Mouse (Mus musculus) heart, postnatal 10 days (tissue): ENCODE data around the gene Mlc1. TPM values are rescaled to one million over a fixed set of nuclear protein-coding genes. Genes with fewer than 3 reads are reported as not detected.

Source experiments
- DNase-seq, 2 experiments: peaks; one replicate each; pipeline ENCODE4 v3.0.0; 2021
- intact Hi-C: fragments of 180-260 bp; cut with DNase I; formaldehyde crosslinking; loops from one replicate; pipeline ENCODE4 v1.15.1; 2025
- total RNA-seq, 2 experiments: library from RNA; stranded (reverse); gene quantifications; 2 replicates each; pipeline ENCODE4 v1.2.3; 2021

Mlc1 gene
- total RNA-seq, 2 experiments from 2014 or later, result not detected

DNA sequence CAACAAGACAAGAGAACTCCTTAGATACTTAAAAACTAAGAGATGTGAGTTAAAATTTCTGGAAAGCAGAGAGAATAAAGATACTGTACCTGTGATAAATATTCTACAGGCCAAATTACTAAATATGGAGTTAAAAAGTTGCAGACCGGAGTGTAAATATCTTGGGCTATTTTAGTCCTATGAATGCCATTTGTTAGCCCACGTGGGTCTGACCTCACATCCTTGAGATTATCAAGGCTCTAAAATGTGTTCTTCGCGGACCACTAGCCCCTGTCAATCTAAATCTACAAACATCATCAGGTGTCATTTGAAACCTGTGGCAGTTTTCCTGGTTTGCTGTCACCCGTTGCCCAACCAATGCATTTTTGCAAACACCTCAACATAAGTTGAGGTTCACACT is 36.0 kb downstream of the Mlc1 start:
- DNase-seq, result peak in 1 of 2 experiments; percentile 23
- intact Hi-C loops, result no loop called here

DNA sequence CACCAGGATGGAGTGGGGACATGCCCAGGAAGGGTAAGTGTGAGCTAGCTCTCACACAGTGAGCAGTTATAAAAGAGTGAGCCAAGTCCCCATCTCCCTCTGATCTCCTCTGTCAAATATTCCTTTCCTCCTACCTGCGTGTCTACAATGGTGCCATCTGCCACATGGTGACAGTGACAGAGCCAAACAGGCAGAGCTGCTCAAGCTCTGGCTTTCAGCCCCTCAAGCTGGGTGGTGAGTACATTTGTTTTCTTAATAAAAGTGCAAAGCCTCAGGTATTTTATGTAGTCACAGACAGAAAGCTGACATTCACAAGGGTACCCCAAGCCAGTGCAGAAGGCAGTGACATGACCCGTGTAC is 41.5 kb downstream of the Mlc1 start:
- DNase-seq, result no peak
- intact Hi-C loops, result no loop called here

DNA sequence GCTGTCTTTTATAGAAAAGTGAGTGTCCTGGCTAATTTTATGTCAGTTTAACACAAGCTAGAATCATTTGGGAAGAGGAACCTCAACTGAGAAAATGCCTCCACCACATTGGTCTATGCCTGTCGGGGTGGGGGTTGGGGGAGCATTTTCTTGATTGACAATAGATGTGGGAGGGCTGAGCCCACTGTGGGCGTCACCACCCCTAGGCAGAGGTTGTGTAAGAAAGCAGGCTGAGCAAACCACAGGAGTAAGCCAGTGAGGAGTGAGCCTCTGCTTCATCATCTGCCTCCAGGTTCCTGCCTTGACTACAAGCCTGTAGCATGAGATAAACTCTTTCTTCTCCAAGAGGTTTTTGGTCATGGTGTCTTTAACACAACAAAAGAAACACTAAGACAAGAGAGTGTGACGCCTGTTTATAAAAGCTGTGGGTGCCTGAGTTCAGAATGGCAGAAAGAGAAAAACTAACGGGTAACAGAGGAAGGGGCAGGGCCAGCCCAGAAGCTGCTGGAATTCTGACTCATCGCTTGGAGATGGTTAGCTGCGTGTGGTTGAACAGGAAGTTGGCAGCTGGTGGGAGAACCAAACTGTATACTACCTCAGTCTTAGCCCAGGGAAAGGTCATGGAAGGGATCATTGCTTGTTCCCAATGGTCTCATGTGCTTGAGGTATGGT is 42.1 kb downstream of the Mlc1 start:
- no peak for DNase-seq
- intact Hi-C loops, result no loop called here

DNA sequence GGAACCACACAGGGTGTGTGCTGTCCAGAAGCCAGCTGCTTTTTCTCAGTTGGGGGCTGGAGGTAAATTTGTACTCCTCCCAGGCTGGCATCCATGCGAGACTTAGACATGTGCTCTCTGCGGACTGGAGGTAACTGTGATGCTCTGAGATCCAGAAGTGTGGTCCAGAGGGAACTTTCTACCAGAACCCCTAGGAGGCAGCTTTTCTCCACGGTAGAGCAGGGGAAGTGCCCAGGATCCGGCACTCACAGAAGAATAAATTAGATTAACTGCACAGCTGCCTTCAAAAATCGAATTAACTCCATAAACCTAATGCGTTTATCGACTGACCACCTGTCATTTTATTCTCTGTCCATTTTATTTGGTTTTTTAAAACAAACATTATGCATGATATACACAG is 44.7 kb downstream of the Mlc1 start:
- intact Hi-C loops, result loop anchor here (5.0 kb wide), 1 partner anchor 178 kb away; no protein-coding TSS in a partner anchor
- peak; percentile 21 to 50 for DNase-seq

DNA sequence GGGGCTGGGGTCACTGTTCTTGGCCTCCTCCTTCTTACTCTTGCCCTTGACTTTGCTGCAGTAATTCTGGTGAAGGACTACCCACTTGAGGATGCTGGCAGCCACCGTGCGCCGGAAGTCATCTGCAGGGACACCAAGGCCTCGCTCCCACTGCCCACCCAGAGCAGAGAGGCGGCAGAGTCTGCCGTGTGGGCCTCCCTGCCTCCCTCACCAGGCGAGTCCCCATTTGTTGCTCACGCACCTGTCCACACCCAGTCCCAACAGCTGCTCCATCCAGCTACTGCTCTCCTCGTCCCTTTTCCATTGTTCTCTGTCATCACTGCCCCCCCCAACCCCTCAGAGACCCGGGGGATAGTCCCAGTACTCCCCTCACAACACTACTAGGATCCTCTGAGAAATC is 46.1 kb downstream of the Mlc1 start:
- DNase-seq, result no peak
- intact Hi-C loops, result loop anchor here (5.0 kb wide), 1 partner anchor 180 kb away; no protein-coding TSS in a partner anchor

DNA sequence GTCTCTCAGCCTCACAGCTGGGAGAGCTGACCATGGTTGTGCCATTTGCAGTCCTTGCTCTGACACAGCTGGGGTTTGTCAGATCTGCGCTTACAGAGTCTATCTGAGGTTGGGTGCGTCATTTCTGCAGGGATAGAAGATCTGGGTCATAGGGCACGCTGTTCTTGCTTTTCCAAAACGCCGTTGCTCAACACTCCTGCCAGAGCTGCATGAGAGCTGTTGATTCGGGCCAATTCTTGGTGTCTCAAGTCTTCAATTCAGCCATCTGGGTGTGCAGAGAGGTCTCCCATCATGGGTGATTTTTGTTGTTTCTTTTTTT is 56.9 kb downstream of the Mlc1 start:
- intact Hi-C loops, result loop anchor here (1.0 kb wide), 2 partner anchors 46 to 94 kb away; no protein-coding TSS in a partner anchor
- DNase-seq, result peak; percentile 58 to 63

DNA sequence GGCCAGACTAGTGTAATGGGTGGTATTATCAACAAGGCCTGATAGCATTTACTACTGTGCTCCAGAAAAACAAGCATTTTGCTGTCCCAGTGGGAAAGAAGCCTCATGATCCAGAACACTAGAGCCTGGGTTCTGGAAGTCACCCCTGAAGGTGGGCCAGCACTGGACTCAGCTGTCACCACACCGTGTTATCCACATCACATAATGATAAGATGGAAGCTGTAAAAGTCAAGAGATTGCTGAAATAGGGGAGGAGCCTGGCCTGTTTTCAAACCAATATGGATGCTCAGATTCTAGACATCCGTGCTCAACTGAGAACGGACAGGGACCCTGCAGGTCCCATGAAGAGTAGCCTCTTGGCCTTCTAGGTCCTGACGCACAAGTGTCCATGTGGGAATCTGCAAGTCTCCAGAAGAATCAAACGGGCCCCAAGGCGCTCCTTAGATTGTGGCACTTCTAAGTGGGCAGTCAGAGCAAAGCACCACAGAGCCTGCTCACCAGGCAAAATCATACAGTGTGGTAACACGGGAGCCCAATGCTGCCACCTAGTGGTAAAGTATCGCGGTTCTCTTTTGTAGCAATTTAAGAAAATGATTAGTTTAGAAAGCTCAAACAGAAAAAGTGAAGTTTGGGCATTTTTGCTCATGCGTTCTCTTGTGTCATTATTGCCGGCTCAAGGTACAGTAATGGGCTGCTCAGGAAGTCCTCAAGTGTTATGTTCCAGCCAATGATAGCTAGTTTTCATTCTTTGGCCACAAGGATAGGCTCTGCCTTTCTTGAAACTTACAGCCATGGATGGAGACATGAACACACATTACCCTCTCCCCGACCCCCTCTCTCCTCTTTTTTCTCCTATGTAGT is 57.4 kb downstream of the Mlc1 start:
- peak; percentile 81 to 89 for DNase-seq
- intact Hi-C loops, result loop anchor here (1.0 kb wide), 2 partner anchors 45 to 93 kb away; no protein-coding TSS in a partner anchor

DNA sequence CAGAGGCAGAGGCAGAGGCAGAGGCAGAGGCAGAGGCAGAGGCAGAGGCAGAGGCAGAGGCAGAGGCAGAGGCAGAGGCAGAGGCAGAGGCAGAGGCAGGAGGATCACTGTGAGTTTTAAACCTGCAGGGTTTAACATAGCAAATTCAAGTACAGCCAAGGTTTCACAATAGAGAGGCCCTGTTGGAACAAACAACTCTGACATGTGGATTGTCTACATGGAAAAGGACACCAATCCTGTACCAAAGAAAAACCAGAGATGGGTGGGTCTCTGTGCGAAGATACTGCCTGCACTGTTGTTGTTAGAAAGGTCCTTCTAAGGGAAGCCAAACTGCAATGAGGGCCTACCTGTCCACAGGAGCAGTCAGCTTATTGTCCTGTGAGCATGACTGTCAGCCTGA is 58.7 kb downstream of the Mlc1 start:
- DNase-seq, result no peak
- intact Hi-C loops, result no loop called here

DNA sequence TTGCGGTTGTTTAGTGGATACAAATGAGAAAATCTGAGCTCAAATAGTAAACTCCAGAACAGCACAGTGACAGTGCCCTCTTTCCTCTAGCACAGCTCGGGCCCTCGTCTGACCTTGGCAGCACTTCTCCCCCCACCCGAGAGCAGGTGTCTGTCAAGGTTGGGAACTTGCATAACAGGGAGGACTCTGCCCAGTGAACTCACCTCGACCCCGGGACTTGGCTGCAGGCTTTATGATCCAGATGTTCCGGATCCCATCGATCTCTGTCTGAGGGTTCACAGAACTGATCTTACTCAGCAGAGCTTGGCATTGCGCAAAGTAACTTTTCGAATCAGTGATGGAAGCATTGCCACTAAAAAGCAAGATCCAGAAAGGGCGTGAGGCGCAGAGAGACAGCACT is 59.5 kb downstream of the Mlc1 start:
- intact Hi-C loops, result no loop called here
- no peak for DNase-seq

DNA sequence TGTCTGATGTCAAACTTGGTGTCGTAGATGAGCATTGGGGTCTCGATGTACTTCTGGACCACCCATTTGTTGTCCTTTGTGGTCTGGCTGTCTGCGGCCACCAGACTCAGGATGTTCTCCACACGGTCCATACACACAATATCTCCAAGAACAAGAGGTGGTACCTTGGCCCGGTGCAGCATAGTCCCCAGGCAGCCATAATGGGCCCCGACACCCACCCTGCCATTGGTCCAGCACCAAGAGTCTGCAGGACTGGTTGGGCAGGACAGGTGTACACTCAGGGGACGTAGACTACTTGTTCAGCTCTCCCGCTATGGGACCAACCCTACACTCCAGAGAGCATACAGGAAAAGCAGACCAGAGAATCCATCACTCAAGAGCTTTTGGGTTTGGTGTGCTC is 61.7 kb downstream of the Mlc1 start:
- intact Hi-C loops, result no loop called here
- no peak for DNase-seq

DNA sequence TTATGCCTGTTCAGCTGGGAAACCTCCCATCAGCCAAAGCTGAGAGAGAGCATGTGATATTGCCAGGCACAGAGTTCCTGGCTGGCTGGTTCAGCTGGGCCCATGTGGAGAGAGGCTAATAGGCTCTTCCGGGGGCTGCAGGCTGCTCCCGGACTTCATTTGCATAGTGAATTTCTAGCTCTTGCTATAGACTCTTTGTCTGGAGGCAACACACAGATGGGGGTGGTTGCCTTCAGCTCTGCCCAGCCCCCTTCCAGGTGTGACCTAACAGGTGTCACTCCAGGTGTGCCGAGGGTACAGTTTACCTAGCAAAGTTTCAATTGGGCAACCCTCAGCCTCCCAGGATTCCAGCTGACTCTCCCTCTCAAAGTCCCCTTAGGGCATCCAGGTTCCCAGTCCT is 62.4 kb downstream of the Mlc1 start:
- intact Hi-C loops, result no loop called here
- no peak for DNase-seq

DNA sequence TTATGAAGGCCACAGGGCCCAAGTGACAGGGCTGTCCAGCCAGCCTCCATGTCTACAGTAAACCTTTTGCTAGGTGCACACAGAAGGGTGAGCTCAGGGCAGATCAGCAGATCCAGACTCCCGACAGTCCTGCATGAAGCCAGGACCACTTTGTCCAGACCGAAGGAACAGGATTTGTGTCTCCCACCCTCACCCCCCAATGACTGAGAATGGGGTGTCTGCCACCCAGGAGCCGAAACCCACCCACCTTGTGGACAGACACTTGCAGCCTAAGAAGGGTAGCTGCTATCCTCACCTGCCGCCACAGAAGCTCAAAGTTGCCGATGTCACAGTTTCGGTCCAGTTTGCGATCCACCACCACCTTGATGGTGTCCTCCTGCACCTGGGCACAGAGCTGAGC is 63.8 kb downstream of the Mlc1 start:
- intact Hi-C loops, result no loop called here
- no peak for DNase-seq

DNA sequence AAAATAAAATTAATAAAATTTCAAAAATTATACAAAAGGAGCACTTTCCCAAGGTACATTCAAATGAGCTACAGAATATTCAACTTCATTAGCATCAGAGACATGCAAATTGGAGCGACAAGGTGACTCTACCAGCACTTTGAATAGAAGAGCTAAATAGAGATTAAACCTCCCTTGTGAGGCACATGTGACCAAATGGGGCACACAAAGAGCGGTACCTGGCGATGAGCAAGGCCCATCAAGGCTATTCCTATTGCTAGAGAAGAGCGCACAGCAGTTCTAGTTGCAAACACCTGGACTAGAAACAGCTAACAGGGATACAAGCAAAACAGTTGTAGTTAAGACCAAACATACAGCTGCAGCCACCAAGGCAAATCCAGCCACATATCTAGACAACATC is 72.5 kb downstream of the Mlc1 start:
- intact Hi-C loops, result no loop called here
- DNase-seq, result no peak

Other genes starting within 250 kb of the Mlc1 start
- 10 to 100 TPM; 38.6 to 39.6 TPM for gene Brd1, start 244.8 kb downstream of the Mlc1 start, total RNA-seq
- 10 to 100 TPM; 10.9 to 12.6 TPM for gene Zbed4, start 227.3 kb downstream of the Mlc1 start, total RNA-seq
- gene Alg12, start 159.7 kb downstream of the Mlc1 start, total RNA-seq, result 1 to 10 TPM; 8.6 to 8.8 TPM
- 10 to 100 TPM; 16.8 to 20.3 TPM for gene Creld2, start 159.4 kb downstream of the Mlc1 start, total RNA-seq
- 10 to 100 TPM; 49.8 to 85.5 TPM for gene Pim3, start 116.8 kb downstream of the Mlc1 start, total RNA-seq
- gene Ttll8, start 24.6 kb downstream of the Mlc1 start, total RNA-seq, result not detected
- gene Mov10l1, start 3.9 kb upstream of the Mlc1 start, total RNA-seq, result 10 to 100 TPM; 80.4 to 85.6 TPM
- 1 to 10 TPM; 1.1 to 1.2 TPM for gene Panx2, start 80.7 kb upstream of the Mlc1 start, total RNA-seq
- 10 to 100 TPM; 42.8 to 47.3 TPM for gene Trabd, start 96.1 kb upstream of the Mlc1 start, total RNA-seq
- gene Selenoo, start 110.1 kb upstream of the Mlc1 start, total RNA-seq, result 10 to 100 TPM; 10.5 to 13.0 TPM
- 10 to 100 TPM; 13.7 to 13.9 TPM for gene Tubgcp6, start 144.1 kb upstream of the Mlc1 start, total RNA-seq
- 1 to 10 TPM; 8.3 to 9.1 TPM for gene Hdac10, start 149.7 kb upstream of the Mlc1 start, total RNA-seq
- 10 to 100 TPM; 23.8 to 24.8 TPM for gene Mapk12, start 161.7 kb upstream of the Mlc1 start, total RNA-seq
- gene Mapk11, start 170.6 kb upstream of the Mlc1 start, total RNA-seq, result 1 to 10 TPM; 4.1 to 4.8 TPM
- 100 to 1,000 TPM; 115 to 145 TPM for gene Plxnb2, start 201.8 kb upstream of the Mlc1 start, total RNA-seq
- gene Dennd6b, start 217.5 kb upstream of the Mlc1 start, total RNA-seq, result 1 to 10 TPM; 8.6 TPM
- gene Ppp6r2, start 232.5 kb upstream of the Mlc1 start, total RNA-seq, result 10 to 100 TPM; 59.5 to 60.6 TPM